Mouse (Mus musculus): ENCODE results near the gene Slc25a10. TPM values are rescaled to one million over a fixed set of nuclear protein-coding genes. Genes with fewer than 3 reads are reported as not detected.

Gene Slc25a10
- total and polyA plus RNA-seq, 3 experiments: 52.0 to 53.6 TPM; not detected in 1

GRCm38 (mm10) chr11:120499894-120500293, 8.3 kb downstream of the Slc25a10 start:
- Histone ChIP-seq H3K27ac (ENCODE audit: control insufficient read depth, low read depth, low read length) (no peak overlapping the region), H3K27me3 (ENCODE audit: control insufficient read depth in 1 of 2, insufficient read depth in 2 of 2, low read length in 2 of 2) (no peaks in the 10 kb centered on the region; a peak in 1 of 4 replicates), H3K4me3 (ENCODE audit: control insufficient read depth in 1 of 2, insufficient read depth in 1 of 2, low read depth in 2 of 2, low read length in 2 of 2) (no peak overlapping the region), H3K79me2 (ENCODE audit: control insufficient read depth, insufficient read depth, low read length, poor library complexity) (no peaks in the 10 kb centered on the region), H3K9ac (ENCODE audit: control insufficient read depth, low read depth, low read length, poor library complexity, severe bottlenecking) (no peak overlapping the region), H3K36me3 (ENCODE audit: control insufficient read depth in 1 of 2, insufficient read depth in 2 of 2, low read length in 2 of 2) (no peaks in the 10 kb centered on the region), H3K4me1 (ENCODE audit: control insufficient read depth in 1 of 2, insufficient read depth in 2 of 2, low read length in 2 of 2) (no peaks in the 10 kb centered on the region), H3K9me3 (replicated peaks; ENCODE audit: insufficient read depth, low read length) (no peaks in the 10 kb centered on the region)
- TF ChIP-seq E2F4 (IDR thresholded peaks at IDR 0.05; ENCODE audit: borderline replicate concordance, low read depth, low read length): 0 out of 2 replicates have a peak, but pooled peaks have one; percentile 22
- TF ChIP-seq POLR2A (IDR thresholded peaks at IDR 0.05; ENCODE audit: control insufficient read depth in 1 of 2, insufficient read depth in 1 of 2, low read depth in 1 of 2, low read length in 2 of 2, poor library complexity in 1 of 2): peak in 1 of 2 experiments; percentile 41; a peak in 1 of 4 replicates
- TF ChIP-seq ZMIZ1 (IDR thresholded peaks at IDR 0.05; ENCODE audit: low read depth, low read length): no peak
- DNase-seq (ENCODE audit: low read depth, low spot score): no peak

DNA sequence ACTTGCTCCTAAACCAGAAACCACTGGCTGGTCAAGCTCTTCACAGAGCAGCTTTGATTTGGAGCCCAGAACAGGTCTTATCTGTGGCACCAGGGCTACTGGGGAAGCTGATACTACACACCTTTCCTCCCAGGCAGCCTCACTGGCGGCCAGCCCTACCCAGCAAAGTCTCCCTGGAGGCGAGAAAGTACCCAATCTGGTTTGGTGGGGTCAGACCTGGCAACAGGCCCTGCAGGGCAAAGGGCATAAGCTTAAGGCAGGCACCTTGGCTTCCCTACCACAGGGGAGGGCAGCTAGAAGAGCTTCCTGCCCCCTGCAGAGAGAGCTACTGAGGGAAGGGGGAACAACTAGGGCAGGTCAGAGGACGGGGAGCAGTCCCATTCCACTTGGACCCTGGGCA, 8.7 kb downstream of the Slc25a10 start:
- TF ChIP-seq TAL1 (IDR thresholded peaks at IDR 0.05; ENCODE audit: low read length) (peak; percentile 33), POLR2AphosphoS2 (IDR thresholded peaks at IDR 0.05; ENCODE audit: low read length) (peak; percentile 70; the same call in 1 of the 2 replicates), MAX (IDR thresholded peaks at IDR 0.05; ENCODE audit: low read length) (no peak), ZC3H11A (IDR thresholded peaks at IDR 0.05; ENCODE audit: low read depth, low read length) (no peak), RCOR1 (IDR thresholded peaks at IDR 0.05; ENCODE audit: low read depth, low read length) (peak; percentile 78), TCF12 (IDR thresholded peaks at IDR 0.05; ENCODE audit: low read depth, low read length) (0 out of 2 replicates have a peak, but pooled peaks have one; percentile 21), ZMIZ1 (IDR thresholded peaks at IDR 0.05; ENCODE audit: low read depth, low read length) (0 out of 2 replicates have a peak, but pooled peaks have one; percentile 44), ZKSCAN1 (IDR thresholded peaks at IDR 0.05; ENCODE audit: low read depth, low read length) (no peak), GATA1 (IDR thresholded peaks at IDR 0.05; ENCODE audit: low read depth, low read length) (peak; percentile 29; the same call in 1 of the 2 replicates)
- Histone ChIP-seq H3K79me2 (ENCODE audit: control insufficient read depth, insufficient read depth, low read length, poor library complexity) (no peaks in the 10 kb centered on the region), H3K4me1 (ENCODE audit: control insufficient read depth in 1 of 2, insufficient read depth in 2 of 2, low read length in 2 of 2) (no peaks in the 10 kb centered on the region), H3K4me3 (ENCODE audit: control insufficient read depth in 1 of 2, insufficient read depth in 1 of 2, low read depth in 2 of 2, low read length in 2 of 2) (no peak overlapping the region), H3K9ac (ENCODE audit: control insufficient read depth, low read depth, low read length, poor library complexity, severe bottlenecking) (no peak overlapping the region), H3K36me3 (ENCODE audit: control insufficient read depth in 1 of 2, insufficient read depth in 2 of 2, low read length in 2 of 2) (no peaks in the 10 kb centered on the region), H3K27ac (ENCODE audit: control insufficient read depth, low read depth, low read length) (no peak overlapping the region), H3K9me3 (replicated peaks; ENCODE audit: insufficient read depth, low read length) (no peaks in the 10 kb centered on the region), H3K27me3 (ENCODE audit: control insufficient read depth in 1 of 2, insufficient read depth in 2 of 2, low read length in 2 of 2) (no peaks in the 10 kb centered on the region; a peak in 1 of 4 replicates)
- DNase-seq (ENCODE audit: low read depth, low spot score): no peak

DNA sequence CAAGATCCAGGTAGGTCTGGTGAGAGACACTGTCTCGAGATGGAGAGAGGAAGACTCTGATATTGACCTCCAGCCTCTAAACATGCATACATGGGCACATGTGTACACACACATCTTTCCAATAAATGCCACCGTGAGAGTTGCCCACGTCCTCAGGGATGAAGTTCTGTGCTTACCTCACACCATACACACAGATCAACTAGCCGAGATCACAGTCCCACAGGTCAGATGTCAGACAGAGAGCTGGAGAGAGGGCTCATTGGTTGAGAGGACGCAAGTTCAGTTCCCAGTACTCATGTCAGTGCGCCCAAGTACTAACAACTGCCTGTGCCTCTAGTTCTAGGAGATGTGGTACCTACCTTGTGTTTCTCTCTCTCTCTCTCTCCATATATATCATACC, 9.4 kb downstream of the Slc25a10 start:
- no peaks in the 10 kb centered on the region for H3K4me1 ChIP-seq (ENCODE audit: control insufficient read depth in 1 of 2, insufficient read depth in 2 of 2, low read length in 2 of 2)
- H3K4me3 ChIP-seq (ENCODE audit: control insufficient read depth in 1 of 2, insufficient read depth in 1 of 2, low read depth in 2 of 2, low read length in 2 of 2): no peak overlapping the region
- H3K27me3 ChIP-seq (ENCODE audit: control insufficient read depth in 1 of 2, insufficient read depth in 2 of 2, low read length in 2 of 2): no peaks in the 10 kb centered on the region; a peak in 1 of 4 replicates
- no peaks in the 10 kb centered on the region for H3K9me3 ChIP-seq (replicated peaks; ENCODE audit: insufficient read depth, low read length)
- no peaks in the 10 kb centered on the region for H3K79me2 ChIP-seq (ENCODE audit: control insufficient read depth, insufficient read depth, low read length, poor library complexity)
- DNase-seq (ENCODE audit: low read depth, low spot score): no peak
- H3K36me3 ChIP-seq (ENCODE audit: control insufficient read depth in 1 of 2, insufficient read depth in 2 of 2, low read length in 2 of 2): no peaks in the 10 kb centered on the region
- no peak overlapping the region for H3K27ac ChIP-seq (ENCODE audit: control insufficient read depth, low read depth, low read length)
- peak; percentile 41 for TF ChIP-seq POLR2AphosphoS2 (IDR thresholded peaks at IDR 0.05; ENCODE audit: low read length)
- TF ChIP-seq CTCF (IDR thresholded peaks at IDR 0.05 in 2 of 3, conservative IDR thresholded peaks at IDR 0.05 in 1 of 3; ENCODE audit: control insufficient read depth in 1 of 3, insufficient read depth in 1 of 3, low read depth in 2 of 3, low read length in 3 of 3, poor library complexity in 1 of 3, severe bottlenecking in 1 of 3): no peak
- H3K9ac ChIP-seq (ENCODE audit: control insufficient read depth, low read depth, low read length, poor library complexity, severe bottlenecking): no peak overlapping the region

Measured in MEL (cell line).